Mouse (Mus musculus): ENCODE measurements around the gene Inka2. TPM values are rescaled to one million over a fixed set of nuclear protein-coding genes. Genes with fewer than 3 reads are reported as not detected.

Inka2 gene
- 1.3 and 1.5 TPM in 2 replicates for polyA plus RNA-seq (2016; fragmentation: Nextera tagmentation; extraction: Ambion mirVana)

DNA sequence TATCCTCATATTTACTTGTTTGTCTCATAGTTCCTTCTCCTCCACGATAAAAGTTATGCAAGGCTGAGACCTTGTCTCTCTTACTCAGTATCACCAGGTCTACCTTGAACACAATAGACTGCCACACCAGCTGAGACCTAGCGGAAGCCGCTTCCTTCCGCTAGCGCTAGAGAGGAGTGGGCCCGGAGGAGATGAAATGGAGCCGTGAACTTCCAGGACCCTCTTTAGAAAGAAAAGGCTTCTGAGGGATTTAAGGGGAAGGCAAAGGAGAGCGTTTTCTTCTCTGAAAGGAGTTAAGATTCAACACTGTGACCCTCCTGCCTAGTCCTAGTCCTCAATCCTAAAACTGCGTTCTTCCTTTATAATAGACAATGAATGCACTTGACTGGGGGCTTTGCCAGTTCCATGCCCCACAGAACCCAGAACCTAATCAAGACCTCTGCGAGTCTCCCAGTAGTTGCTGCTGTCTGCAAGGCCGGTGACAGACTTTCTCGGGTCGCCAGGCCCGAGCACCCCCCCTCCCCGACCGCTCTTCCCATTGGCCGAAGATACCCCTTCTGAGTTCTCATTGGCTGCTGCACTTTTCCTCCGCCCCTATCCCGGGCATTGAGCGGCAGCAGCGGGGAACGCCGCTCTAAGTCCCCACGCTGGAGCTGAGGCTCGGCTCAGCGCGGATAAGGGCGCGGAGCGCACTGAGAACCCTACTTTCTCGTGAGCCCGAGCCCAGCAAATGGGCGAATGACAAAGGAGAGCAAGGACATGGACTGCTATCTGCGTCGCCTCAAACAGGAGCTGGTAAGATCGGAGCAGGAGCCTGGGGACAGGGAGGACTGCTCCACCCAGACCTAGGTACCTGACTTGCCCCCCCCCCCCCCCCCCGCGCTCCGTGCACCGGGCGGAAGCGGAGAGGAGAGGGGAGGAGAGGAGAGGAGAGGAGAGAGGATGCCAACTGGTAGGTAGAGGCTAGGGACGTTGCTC lies at the start of gene Inka2:
Inka2 (plus strand) TSS at position 569 of the 978 bp plus-strand sequence.
- Histone ChIP-seq H3K27me3 (peaks cover 56% of the 10 kb centered on the region), H3K9ac (replicated peaks) (peak within 1 kb of the TSS; percentile 63), H3K36me3 (no peaks in the 10 kb centered on the region), H3K4me2 (replicated peaks) (peak within 1 kb of the TSS; percentile 86), H3K4me3 (peak within 1 kb of the TSS; percentile 48), H3K9me3 (no peaks in the 10 kb centered on the region), H3K4me1 (peaks cover 22% of the 10 kb centered on the region), H3K27ac (replicated peaks) (no peak within 1 kb of the TSS)
- WGBS: 2% methylated on average over 38 of the region's 43 CpGs
- peak; percentile 97 for ATAC-seq (ENCODE audit: low FRiP score, low read depth)

DNA sequence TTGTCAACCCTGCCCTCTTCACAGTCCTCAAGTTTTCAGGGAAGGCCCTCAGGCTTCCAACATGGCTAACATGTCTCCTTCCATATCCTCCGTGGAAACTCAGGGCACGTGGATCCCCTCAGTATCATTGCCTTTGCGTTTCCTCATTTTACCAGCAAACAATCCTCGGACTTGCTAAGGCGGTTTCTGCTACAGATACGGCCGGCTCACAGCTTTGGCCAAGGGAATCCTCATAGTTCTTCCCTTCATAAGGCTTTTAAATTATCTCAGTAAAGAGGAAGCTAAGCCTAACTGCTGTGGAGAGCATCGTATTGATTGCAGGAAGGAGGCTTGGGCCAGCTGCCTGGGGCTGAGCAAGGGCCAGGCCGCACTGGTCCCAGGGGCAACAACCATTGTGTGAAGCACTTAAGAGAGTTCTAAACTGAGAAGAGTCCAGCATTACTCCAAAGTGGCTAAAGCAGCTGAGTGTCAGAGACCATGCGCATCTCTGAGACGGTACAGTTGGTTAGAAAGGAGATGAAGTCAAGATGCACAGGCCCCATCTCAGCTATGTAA lies 49.3 kb upstream of the Inka2 start:
- no peaks in the 10 kb centered on the region for H3K27me3 ChIP-seq
- H3K9me3 ChIP-seq: no peaks in the 10 kb centered on the region
- WGBS: 89% methylated on average over 11 of the region's 11 CpGs
- H3K4me1 ChIP-seq: no peaks in the 10 kb centered on the region
- H3K4me2 ChIP-seq (replicated peaks): no peak overlapping the region
- H3K9ac ChIP-seq (replicated peaks): no peak overlapping the region
- no peak for ATAC-seq (ENCODE audit: low FRiP score, low read depth)
- no peak overlapping the region for H3K27ac ChIP-seq (replicated peaks)
- no peaks in the 10 kb centered on the region for H3K36me3 ChIP-seq
- no peak overlapping the region for H3K4me3 ChIP-seq

DNA sequence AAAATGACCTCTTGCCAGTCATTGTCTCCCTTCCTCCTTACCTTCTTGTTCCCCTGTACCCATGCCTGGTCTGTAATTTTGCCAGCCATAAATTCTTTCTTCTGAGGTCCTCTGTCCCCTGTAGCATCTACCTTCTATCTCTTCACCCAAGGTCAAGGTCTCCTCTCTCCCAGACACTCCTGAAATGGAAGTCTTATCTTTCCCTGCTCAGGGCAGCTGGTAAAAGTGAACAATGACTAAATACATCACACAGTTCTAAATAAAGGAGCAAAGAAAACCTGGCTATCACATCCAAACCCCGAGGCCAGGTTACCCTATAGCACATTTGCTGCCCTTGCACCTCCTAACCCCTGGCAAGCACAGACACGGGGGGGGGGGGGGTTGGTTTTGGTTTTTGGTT lies 43.9 kb upstream of the Inka2 start:
- no peaks in the 10 kb centered on the region for H3K36me3 ChIP-seq
- no peak overlapping the region for H3K4me3 ChIP-seq
- WGBS: 79% methylated on average over 2 of the region's 2 CpGs
- H3K4me1 ChIP-seq: no peaks in the 10 kb centered on the region
- no peak overlapping the region for H3K27ac ChIP-seq (replicated peaks)
- no peaks in the 10 kb centered on the region for H3K27me3 ChIP-seq
- no peaks in the 10 kb centered on the region for H3K9me3 ChIP-seq
- no peak overlapping the region for H3K4me2 ChIP-seq (replicated peaks)
- ATAC-seq (ENCODE audit: low FRiP score, low read depth): no peak
- H3K9ac ChIP-seq (replicated peaks): no peak overlapping the region

DNA sequence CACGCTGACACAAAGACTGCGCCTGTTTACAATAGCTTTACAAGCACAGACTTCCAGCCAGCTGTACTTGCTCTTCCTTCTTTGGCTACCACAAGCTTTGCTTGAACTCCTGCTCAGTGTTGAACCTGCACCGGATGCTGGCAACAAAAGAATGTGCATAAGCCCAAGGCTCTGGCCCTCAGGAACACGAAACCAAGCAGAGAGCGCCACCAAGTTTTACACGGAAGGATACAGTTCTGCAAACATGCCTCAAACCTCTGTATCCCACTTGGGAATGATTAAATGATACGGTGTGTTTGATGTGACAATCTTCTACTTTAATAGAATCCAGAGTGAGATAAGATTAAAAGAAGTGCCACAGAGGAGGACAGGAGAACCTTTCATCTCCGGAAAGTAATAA lies 41.4 kb upstream of the Inka2 start:
- Histone ChIP-seq H3K27ac (replicated peaks) (no peak overlapping the region), H3K4me3 (no peak overlapping the region), H3K36me3 (no peaks in the 10 kb centered on the region), H3K9me3 (no peaks in the 10 kb centered on the region), H3K4me2 (replicated peaks) (no peak overlapping the region), H3K9ac (replicated peaks) (no peak overlapping the region), H3K27me3 (no peaks in the 10 kb centered on the region), H3K4me1 (no peaks in the 10 kb centered on the region)
- 83% methylated on average over 8 of the region's 8 CpGs for WGBS
- ATAC-seq (ENCODE audit: low FRiP score, low read depth): no peak

DNA sequence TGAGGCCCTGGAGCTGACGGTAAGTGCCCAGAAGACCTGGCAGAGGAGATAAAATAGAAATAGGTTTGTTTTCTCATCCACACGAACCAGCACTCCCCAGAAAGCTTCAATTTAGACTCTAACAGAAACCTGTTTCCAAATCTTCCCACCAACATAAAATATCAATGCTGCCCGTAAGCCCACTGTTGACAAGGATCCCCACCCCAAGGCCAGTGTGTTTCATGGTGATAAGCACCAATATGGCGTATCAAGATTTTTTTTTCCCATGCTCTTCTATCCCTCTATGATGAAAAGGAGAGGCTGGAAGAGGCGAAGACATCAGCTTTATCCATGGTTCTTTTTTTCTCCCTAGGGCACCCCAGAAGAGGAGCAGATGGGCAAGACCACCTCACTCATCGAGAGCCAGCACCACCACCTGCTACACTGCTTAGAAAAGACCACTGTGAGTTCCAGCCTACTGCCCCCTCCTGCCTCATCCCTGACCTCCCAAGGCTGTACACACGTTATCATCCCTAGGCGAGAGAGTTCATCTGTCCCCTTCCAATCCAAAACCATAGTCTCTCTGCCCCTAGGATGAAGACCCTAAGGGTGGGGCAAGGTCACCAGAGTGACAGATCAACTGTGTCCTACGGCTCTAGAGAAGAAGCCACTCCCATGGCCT lies 39.2 kb upstream of the Inka2 start:
- Histone ChIP-seq H3K9ac (replicated peaks) (no peak overlapping the region), H3K27me3 (no peaks in the 10 kb centered on the region), H3K4me1 (no peaks in the 10 kb centered on the region), H3K36me3 (no peaks in the 10 kb centered on the region), H3K9me3 (no peaks in the 10 kb centered on the region), H3K4me3 (no peak overlapping the region), H3K27ac (replicated peaks) (no peak overlapping the region), H3K4me2 (replicated peaks) (no peak overlapping the region)
- WGBS: 82% methylated on average over 9 of the region's 9 CpGs
- no peak for ATAC-seq (ENCODE audit: low FRiP score, low read depth)

DNA sequence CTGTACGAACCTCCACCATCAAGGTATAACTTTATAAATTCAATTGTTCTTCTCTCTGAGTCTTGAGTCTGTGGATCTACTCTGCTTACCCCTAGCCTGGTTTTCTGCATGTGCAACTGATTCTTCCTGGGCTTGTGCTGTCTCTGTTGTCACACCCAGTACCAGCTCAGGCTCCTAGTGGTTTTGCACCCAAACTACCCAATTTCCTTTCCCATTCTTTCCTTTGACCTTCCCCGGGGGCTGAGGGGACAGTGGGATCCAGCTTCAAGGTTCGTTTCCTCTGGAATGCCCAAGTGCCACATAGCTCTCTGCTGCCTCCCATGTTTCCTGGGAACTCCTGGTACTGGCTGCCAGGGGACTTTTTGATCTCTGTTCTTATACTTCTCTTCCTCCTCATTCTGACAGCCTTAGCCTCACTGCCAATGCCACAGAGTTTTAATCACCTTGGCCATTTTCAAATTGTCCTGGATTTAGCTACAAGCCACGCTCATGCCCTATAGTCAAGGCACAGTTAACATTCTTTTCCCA lies 37.3 kb upstream of the Inka2 start:
- Histone ChIP-seq H3K4me2 (replicated peaks) (no peak overlapping the region), H3K4me3 (no peak overlapping the region), H3K4me1 (no peaks in the 10 kb centered on the region), H3K9ac (replicated peaks) (no peak overlapping the region), H3K27me3 (no peaks in the 10 kb centered on the region), H3K36me3 (no peaks in the 10 kb centered on the region), H3K9me3 (no peaks in the 10 kb centered on the region), H3K27ac (replicated peaks) (no peak overlapping the region)
- ATAC-seq (ENCODE audit: low FRiP score, low read depth): no peak
- WGBS: 68% methylated on average over 4 of the region's 4 CpGs

DNA sequence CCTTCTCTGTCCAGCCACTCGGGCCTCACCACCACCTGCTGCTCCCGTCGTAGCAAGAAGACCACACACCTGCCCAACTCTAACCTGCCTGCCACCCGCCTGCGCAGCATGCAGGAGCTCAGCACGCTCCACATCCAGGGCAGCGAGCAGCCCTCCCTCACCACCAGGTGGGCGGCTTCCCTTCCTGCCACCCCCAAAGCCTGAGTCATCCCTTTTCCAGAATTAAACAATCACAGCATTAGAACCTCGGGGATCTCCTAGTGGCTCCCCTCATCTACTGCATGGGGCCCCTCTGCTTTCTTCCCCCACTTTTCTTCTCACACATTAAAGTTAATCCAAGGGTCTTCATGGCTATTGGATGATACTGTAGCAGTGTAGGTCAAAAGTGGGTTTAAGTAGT lies 36.2 kb upstream of the Inka2 start:
- Histone ChIP-seq H3K27me3 (no peaks in the 10 kb centered on the region), H3K36me3 (no peaks in the 10 kb centered on the region), H3K4me3 (no peak overlapping the region), H3K9me3 (no peaks in the 10 kb centered on the region), H3K9ac (replicated peaks) (no peak overlapping the region), H3K4me2 (replicated peaks) (no peak overlapping the region), H3K27ac (replicated peaks) (no peak overlapping the region), H3K4me1 (no peaks in the 10 kb centered on the region)
- 48% methylated on average over 9 of the region's 9 CpGs for WGBS
- no peak for ATAC-seq (ENCODE audit: low FRiP score, low read depth)

DNA sequence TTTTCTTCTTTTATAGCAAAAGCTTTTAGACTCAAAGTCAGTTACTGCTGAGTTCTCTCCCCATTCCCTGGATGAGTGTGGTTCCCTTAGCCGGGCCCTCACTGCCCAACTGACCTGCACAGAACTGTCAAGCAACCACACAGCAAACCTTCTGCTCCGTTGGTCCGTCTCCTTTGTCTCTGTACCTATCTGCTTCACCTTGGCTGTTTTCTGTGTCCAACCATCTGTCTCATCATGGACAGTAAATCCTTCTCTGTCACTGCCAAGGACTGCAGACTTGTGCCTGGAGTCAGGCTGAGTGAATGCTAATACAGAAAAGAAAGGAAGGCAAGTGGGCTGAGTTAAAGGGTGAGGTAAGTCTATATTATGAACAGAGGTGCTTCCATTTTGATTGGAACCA lies 34.6 kb upstream of the Inka2 start:
- Histone ChIP-seq H3K4me3 (no peak overlapping the region), H3K4me2 (replicated peaks) (no peak overlapping the region), H3K27ac (replicated peaks) (no peak overlapping the region), H3K27me3 (no peaks in the 10 kb centered on the region), H3K36me3 (no peaks in the 10 kb centered on the region), H3K4me1 (no peaks in the 10 kb centered on the region), H3K9ac (replicated peaks) (no peak overlapping the region), H3K9me3 (no peaks in the 10 kb centered on the region)
- WGBS: 91% methylated on average over 3 of the region's 3 CpGs
- no peak for ATAC-seq (ENCODE audit: low FRiP score, low read depth)

DNA sequence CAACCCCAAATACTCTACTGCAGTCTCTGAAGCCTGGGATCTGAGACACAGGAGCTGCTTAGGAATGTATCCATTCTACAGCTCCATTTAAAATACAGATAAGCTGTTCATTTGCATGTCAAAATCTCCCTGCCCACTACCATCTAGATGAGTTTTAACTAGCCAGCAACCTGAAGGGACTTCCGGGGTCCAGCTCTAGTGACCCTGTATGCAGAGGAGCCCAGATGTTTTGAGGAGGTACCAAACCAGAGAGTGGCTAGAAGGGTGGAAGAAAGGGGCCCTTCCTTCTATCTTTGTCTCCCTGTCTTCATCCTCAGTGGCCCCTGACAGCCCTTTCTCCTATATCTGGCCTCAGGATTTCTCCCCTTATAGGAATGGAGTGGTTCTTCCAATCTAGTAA lies 33.6 kb upstream of the Inka2 start:
- Histone ChIP-seq H3K27me3 (no peaks in the 10 kb centered on the region), H3K4me2 (replicated peaks) (no peak overlapping the region), H3K4me1 (no peaks in the 10 kb centered on the region), H3K9me3 (no peaks in the 10 kb centered on the region), H3K27ac (replicated peaks) (no peak overlapping the region), H3K36me3 (peaks cover under 1% of the 10 kb centered on the region; the same call in 1 of the 2 replicates), H3K4me3 (no peak overlapping the region), H3K9ac (replicated peaks) (no peak overlapping the region)
- 93% methylated on average over 1 of the region's 1 CpGs for WGBS
- no peak for ATAC-seq (ENCODE audit: low FRiP score, low read depth)

DNA sequence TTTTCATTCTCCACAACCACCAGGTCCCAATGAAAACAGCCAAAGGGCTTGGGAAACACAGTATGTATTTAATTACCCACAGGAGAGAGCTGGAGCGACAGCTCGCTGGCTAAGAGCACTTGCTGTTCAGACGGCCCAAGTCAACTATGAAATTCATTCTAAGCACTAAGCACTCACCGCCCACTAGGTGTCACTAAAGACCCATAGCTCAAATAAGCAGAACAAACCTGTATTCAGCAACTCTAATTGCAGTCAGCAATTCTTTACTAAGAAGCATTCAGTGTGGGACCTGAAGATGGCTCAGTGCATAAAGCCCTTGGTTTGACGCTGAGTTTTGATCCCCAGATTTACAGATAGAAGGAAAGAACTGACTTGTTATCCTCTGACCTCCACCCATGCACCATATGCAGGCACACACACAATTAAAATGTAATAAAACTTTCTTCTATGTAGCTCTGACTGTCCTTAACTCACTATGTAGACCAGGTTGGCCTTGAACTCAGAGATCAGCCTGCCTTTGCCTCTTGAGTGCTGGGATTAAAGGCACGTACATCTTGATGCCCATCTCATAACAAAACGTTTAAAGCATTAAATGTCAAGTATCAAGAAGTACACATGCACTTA lies 29.7 kb upstream of the Inka2 start:
- WGBS: 17% methylated on average over 7 of the region's 7 CpGs
- Histone ChIP-seq H3K4me2 (replicated peaks) (no peak overlapping the region), H3K9me3 (no peaks in the 10 kb centered on the region), H3K36me3 (peaks cover 25% of the 10 kb centered on the region), H3K27ac (replicated peaks) (no peak overlapping the region), H3K4me1 (no peaks in the 10 kb centered on the region), H3K9ac (replicated peaks) (no peak overlapping the region), H3K4me3 (no peak overlapping the region), H3K27me3 (no peaks in the 10 kb centered on the region)
- peak; percentile 79 for ATAC-seq (ENCODE audit: low FRiP score, low read depth)

DNA sequence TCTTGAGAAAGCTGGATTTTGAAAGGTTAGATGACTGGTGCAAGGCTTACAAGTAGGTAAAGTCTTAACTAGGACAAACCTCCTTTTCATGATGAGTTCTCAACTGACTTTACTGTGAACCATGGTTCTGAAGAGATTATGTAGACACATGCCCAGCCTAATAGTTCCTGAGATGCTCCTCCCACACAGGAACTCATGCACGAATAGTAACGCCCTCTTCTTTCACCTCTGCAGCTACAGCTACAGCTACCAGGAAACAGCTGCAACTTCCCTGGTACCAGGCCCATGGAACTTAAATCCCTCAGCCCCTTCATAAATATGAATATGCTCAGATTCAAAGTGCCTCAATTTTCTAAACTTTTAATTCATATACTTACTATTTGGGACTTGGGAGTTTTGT lies 28.5 kb upstream of the Inka2 start:
- Histone ChIP-seq H3K4me2 (replicated peaks) (no peak overlapping the region), H3K27me3 (no peaks in the 10 kb centered on the region), H3K36me3 (peaks cover 29% of the 10 kb centered on the region), H3K27ac (replicated peaks) (no peak overlapping the region), H3K9me3 (no peaks in the 10 kb centered on the region), H3K4me1 (no peaks in the 10 kb centered on the region), H3K4me3 (no peak overlapping the region), H3K9ac (replicated peaks) (no peak overlapping the region)
- WGBS: 41% methylated on average over 2 of the region's 2 CpGs
- ATAC-seq (ENCODE audit: low FRiP score, low read depth): no peak
